Mouse (Mus musculus) erythroblast, embryonic 14.5 days (primary cell): ENCODE data around the gene Col24a1.

Experiments used
- GATA1 ChIP-seq: IDR thresholded peaks from 2 replicates; pipeline ENCODE4 v1.6.1; 2012; ENCODE audit warnings: low read length, inconsistent platforms, mixed read lengths
- TAL1 ChIP-seq: IDR thresholded peaks from 3 replicates; pipeline ENCODE4 v1.6.1; 2012; ENCODE audit warnings: low read length, inconsistent platforms, mixed read lengths

DNA sequence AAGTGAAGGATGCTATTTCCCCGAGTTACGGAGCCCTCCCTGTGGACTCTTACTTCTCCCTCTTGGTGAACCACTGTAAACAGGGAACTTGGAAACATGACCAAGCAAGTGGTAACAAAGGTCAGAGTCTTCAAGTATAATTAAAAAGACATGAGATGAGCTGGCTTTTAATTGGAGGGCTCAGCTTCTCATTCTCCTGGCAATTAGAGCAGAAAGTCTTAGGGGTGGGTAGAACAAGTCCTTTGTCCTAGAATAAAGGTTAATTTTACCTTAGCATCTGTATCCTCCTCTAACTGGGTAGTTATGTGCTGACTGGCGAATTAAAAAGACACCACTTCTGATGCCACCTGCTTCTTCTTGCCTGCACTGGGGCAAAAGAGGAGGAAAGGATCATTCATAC is 199.1 kb downstream of the Col24a1 start:
- TF ChIP-seq GATA1 (no peak), TAL1 (no peak)
